Mouse (Mus musculus) CH12.LX (cell line): ENCODE data around the gene Chrm3. TPM values are rescaled to one million over a fixed set of nuclear protein-coding genes. Genes with fewer than 3 reads are reported as not detected.

ENCODE experiments used
- DNase-seq: peaks from one replicate; pipeline ENCODE4 v3.0.0-alpha.2; 2013; ENCODE audit errors: extremely low read depth
- H3K27ac ChIP-seq: 2 replicates; pipeline ENCODE4 v1.5.1; 2012; ENCODE audit warnings: low read depth, mild to moderate bottlenecking, control low read depth, moderate library complexity; ENCODE audit not compliant: insufficient read depth
- H3K27me3 ChIP-seq: replicated peaks from 2 replicates; pipeline ENCODE3; 2012; ENCODE audit warnings: inconsistent platforms
- H3K36me3 ChIP-seq, 2 experiments: replicated peaks in 1 of 2; 2 replicates each; pipeline versions ENCODE3 to v1.6.1; 2012; ENCODE audit warnings: inconsistent platforms in 1 of 2, low read length in 1 of 2, mild to moderate bottlenecking in 1 of 2, mixed read lengths in 1 of 2, moderate library complexity in 1 of 2; ENCODE audit not compliant: control insufficient read depth in 1 of 2, insufficient read depth in 1 of 2
- H3K4me1 ChIP-seq, 2 experiments: 2 replicates each; pipeline ENCODE4 v1.6.1; 2012; ENCODE audit warnings: inconsistent platforms in 1 of 2, moderate library complexity in 1 of 2; ENCODE audit not compliant: insufficient read depth in 2 of 2, control insufficient read depth in 1 of 2
- H3K4me2 ChIP-seq: 2 replicates; pipeline ENCODE4 v1.6.1; 2012; ENCODE audit warnings: low read depth, mild to moderate bottlenecking, control low read depth; ENCODE audit not compliant: poor library complexity, insufficient read depth, severe bottlenecking
- H3K4me3 ChIP-seq, 3 experiments: fragments of 150-350 bp in 1 of 3; sonication (generic) in 1 of 3; replicated peaks in 1 of 3; 2 replicates each; pipeline versions ENCODE3 to v1.5.1; 2011 to 2012; ENCODE audit warnings: low read depth in 2 of 3, low read length in 2 of 3, mild to moderate bottlenecking in 2 of 3, moderate library complexity in 2 of 3, control low read depth in 1 of 3, improper control_type of control experiment in 1 of 3, inconsistent platforms in 1 of 3, mixed read lengths in 1 of 3; ENCODE audit not compliant: poor library complexity in 1 of 3
- H3K79me2 ChIP-seq: replicated peaks from 2 replicates; pipeline ENCODE4 v1.6.1; 2012; ENCODE audit warnings: mild to moderate bottlenecking, moderate library complexity; ENCODE audit not compliant: control insufficient read depth, poor library complexity, insufficient read depth, severe bottlenecking; ENCODE audit errors: extremely low read depth
- H3K9ac ChIP-seq: 2 replicates; pipeline ENCODE4 v1.6.1; 2012; ENCODE audit warnings: low read depth, mild to moderate bottlenecking, control low read depth, moderate library complexity; ENCODE audit not compliant: insufficient read depth
- H3K9me3 ChIP-seq: replicated peaks from 2 replicates; pipeline ENCODE3; 2012; ENCODE audit warnings: low read length, inconsistent platforms, mixed read lengths
- CHD1 ChIP-seq: IDR thresholded peaks from 2 replicates; pipeline ENCODE4 v1.6.1; 2012; ENCODE audit warnings: low read depth, low read length, improper control_type of control experiment, inconsistent platforms
- CTCF ChIP-seq, 2 experiments: IDR thresholded peaks in 1 of 2; conservative IDR thresholded peaks in 1 of 2; 2 replicates each; pipeline ENCODE4 v1.5.1; 2011 to 2012; ENCODE audit warnings: low read depth in 2 of 2, low read length in 2 of 2, improper control_type of control experiment in 1 of 2, inconsistent platforms in 1 of 2, mild to moderate bottlenecking in 1 of 2, moderate library complexity in 1 of 2
- HCFC1 ChIP-seq: IDR thresholded peaks from 2 replicates; pipeline ENCODE4 v1.6.1; 2012; ENCODE audit warnings: low read depth, mild to moderate bottlenecking, inconsistent platforms, low read length, improper control_type of control experiment
- JUN ChIP-seq: IDR thresholded peaks from 2 replicates; pipeline ENCODE4 v1.6.1; 2011; ENCODE audit warnings: low read depth, mild to moderate bottlenecking, low read length, improper control_type of control experiment, moderate library complexity; ENCODE audit not compliant: insufficient read depth
- KAT2A ChIP-seq: IDR thresholded peaks from 2 replicates; pipeline ENCODE4 v1.6.1; 2012; ENCODE audit warnings: low read length, improper control_type of control experiment, inconsistent platforms; ENCODE audit not compliant: insufficient replicate concordance
- MEF2A ChIP-seq: IDR thresholded peaks from 2 replicates; pipeline ENCODE4 v1.6.1; 2014; ENCODE audit warnings: low read depth, mild to moderate bottlenecking, inconsistent platforms, low read length, improper control_type of control experiment, borderline replicate concordance
- MXI1 ChIP-seq: IDR thresholded peaks from 2 replicates; pipeline ENCODE4 v1.6.1; 2011; ENCODE audit warnings: mild to moderate bottlenecking, low read depth, low read length, improper control_type of control experiment
- MYC ChIP-seq: IDR thresholded peaks from 2 replicates; pipeline ENCODE4 v1.6.1; 2011; ENCODE audit warnings: low read depth, mild to moderate bottlenecking, improper control_type of control experiment, low read length
- NELFE ChIP-seq: IDR thresholded peaks from 2 replicates; pipeline ENCODE4 v1.6.1; 2011; ENCODE audit warnings: low read depth, low read length, improper control_type of control experiment
- RAD21 ChIP-seq: IDR thresholded peaks from 2 replicates; pipeline ENCODE4 v1.6.1; 2011; ENCODE audit warnings: low read depth, mild to moderate bottlenecking, low read length, improper control_type of control experiment, moderate library complexity
- RCOR1 ChIP-seq: conservative IDR thresholded peaks from 2 replicates; pipeline ENCODE4 v1.6.1; 2012; ENCODE audit warnings: low read depth, mild to moderate bottlenecking, inconsistent platforms, low read length, improper control_type of control experiment
- TBP ChIP-seq: conservative IDR thresholded peaks from 2 replicates; pipeline ENCODE4 v1.6.1; 2011; ENCODE audit warnings: low read depth, low read length, improper control_type of control experiment
- USF1 ChIP-seq: IDR thresholded peaks from 2 replicates; pipeline ENCODE4 v1.6.1; 2014; ENCODE audit warnings: low read depth, mild to moderate bottlenecking, inconsistent platforms, low read length, improper control_type of control experiment
- ZC3H11A ChIP-seq: IDR thresholded peaks from 2 replicates; pipeline ENCODE4 v1.6.1; 2012; ENCODE audit warnings: low read depth, mild to moderate bottlenecking, inconsistent platforms, low read length, improper control_type of control experiment
- ZKSCAN1 ChIP-seq: IDR thresholded peaks from 2 replicates; pipeline ENCODE4 v1.6.1; 2012; ENCODE audit warnings: low read depth, inconsistent platforms, low read length, improper control_type of control experiment, borderline replicate concordance
- ZMIZ1 ChIP-seq: IDR thresholded peaks from 2 replicates; pipeline ENCODE4 v1.6.1; 2012; ENCODE audit warnings: low read depth, mild to moderate bottlenecking, inconsistent platforms, low read length, improper control_type of control experiment
- dilution Hi-C: fragments of 300-500 bp; cut with MboI; formaldehyde crosslinking; loops from 2 replicates; pipeline ENCODE4 v1.14.3; 2020; ENCODE audit warnings: low sequenced_read_pairs; ENCODE audit not compliant: extremely low pct_unique_long_range_greater_than_20kb, extremely low pct_ligation_motif_present
- in situ Hi-C: fragments of 300-500 bp; cut with MboI; formaldehyde crosslinking; loops from 3 replicates; pipeline ENCODE4 v1.14.3; 2019; ENCODE audit warnings: low sequenced_read_pairs, low pct_ligation_motif_present, low pct_unique_long_range_greater_than_20kb, mixed read lengths
- polyA plus RNA-seq: library from polyadenylated mRNA; unstranded; fragments of >175 nt; gene quantifications from 2 replicates; pipeline ENCODE4 v1.2.1, GENCODE M21; 2012; ENCODE audit warnings: low read depth; ENCODE audit not compliant: insufficient read length
- total RNA-seq, 2 experiments: library from RNA; depleted of rRNA; stranded (reverse); fragments of 300-350 nt in 1 of 2; fragments of >200 nt in 1 of 2; gene quantifications; 2 replicates each; pipeline ENCODE4 v1.2.3; 2012 to 2014

The Chrm3 gene
- total and polyA plus RNA-seq, 3 experiments: not detected

DNA sequence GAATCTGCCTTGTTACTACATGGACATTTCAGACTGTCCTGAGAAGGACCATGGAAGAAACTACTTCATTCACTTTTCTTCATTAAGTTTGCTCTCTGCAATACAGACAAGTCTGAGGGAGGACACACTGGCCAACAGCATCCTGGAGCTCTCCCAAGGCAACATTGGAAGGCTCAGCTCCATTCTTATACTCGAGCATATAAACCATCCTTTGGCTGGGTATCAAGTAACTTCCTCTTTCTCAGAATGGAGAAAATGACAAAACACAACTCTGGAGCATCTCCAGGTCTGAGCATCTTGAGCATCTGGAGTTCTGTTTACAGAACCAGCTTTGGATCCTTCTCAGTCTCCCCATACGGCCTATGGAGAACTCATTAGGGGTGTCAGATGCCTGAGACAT is 170.8 kb downstream of the Chrm3 start:
- H3K9ac ChIP-seq: no peak overlapping the region
- no peak overlapping the region for H3K27ac ChIP-seq
- H3K4me1 ChIP-seq: peaks cover 5 to 14% of the 10 kb centered on the region in 2 experiments; a peak in 3 of 4 replicates
- in situ Hi-C loops: no loop called here
- no peak overlapping the region for H3K4me2 ChIP-seq
- no peaks in the 10 kb centered on the region for H3K27me3 ChIP-seq
- H3K36me3 ChIP-seq: no peaks in the 10 kb centered on the region
- H3K4me3 ChIP-seq: no peak overlapping the region
- TF ChIP-seq ZMIZ1: no peak
- no peak for TF ChIP-seq ZKSCAN1
- no peak for TF ChIP-seq MYC
- TF ChIP-seq CHD1: no peak
- no peak for TF ChIP-seq RAD21
- dilution Hi-C loops: no loop called here
- no peak for DNase-seq
- no peaks in the 10 kb centered on the region for H3K9me3 ChIP-seq
- H3K79me2 ChIP-seq: no peaks in the 10 kb centered on the region

DNA sequence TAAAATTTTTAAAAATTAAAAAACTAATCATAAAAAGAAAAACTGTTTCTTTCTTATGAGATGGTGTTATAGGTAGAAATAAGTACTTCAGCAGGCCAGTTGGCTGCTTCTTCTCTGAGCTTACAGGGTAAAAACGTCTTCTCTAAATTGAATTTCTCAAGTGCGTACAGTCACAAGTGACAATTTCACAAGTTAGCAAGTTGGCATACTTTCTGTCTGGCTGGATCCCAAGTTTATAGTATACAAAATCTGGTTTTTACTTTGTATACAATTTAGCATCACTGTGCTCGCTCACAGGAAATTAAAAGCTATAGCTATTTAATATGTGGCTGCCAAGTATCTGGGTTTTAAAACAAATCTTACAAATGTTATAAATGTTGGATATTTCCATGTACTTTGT is 172.7 kb downstream of the Chrm3 start:
- dilution Hi-C loops: no loop called here
- no peak overlapping the region for H3K4me2 ChIP-seq
- no peak for TF ChIP-seq TBP
- no peak for TF ChIP-seq JUN
- no peak for TF ChIP-seq USF1
- TF ChIP-seq MXI1: no peak
- TF ChIP-seq KAT2A: no peak
- TF ChIP-seq MEF2A: no peak
- no peak for TF ChIP-seq ZKSCAN1
- no peak for TF ChIP-seq MYC

DNA sequence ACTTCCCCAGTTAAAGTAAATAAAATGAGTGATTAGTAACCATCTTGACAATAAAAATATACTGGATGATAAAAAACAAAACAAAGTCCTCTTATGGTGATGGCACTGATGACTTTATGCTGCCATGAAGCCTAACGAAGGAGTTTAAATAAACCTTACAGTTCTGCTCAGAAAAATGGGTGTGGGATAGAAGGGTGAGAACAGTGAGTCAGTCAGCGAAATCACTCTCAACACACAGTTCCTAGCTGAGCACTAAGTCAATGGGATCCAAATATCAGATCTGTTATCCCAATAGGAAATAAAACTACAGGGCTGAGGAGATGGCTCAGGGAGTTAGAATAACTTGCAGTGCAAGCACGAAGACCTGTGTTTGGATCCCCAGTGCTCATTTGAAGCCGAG is 176.8 kb downstream of the Chrm3 start:
- Histone ChIP-seq H3K4me1 (peaks cover 3 to 4% of the 10 kb centered on the region in 2 experiments; a peak in 2 of 4 replicates), H3K27me3 (no peaks in the 10 kb centered on the region), H3K27ac (no peak overlapping the region), H3K36me3 (no peaks in the 10 kb centered on the region), H3K9ac (no peak overlapping the region), H3K4me3 (no peak overlapping the region), H3K79me2 (no peaks in the 10 kb centered on the region), H3K4me2 (no peak overlapping the region)
- dilution Hi-C loops (no loop called here), in situ Hi-C loops (no loop called here)
- DNase-seq: no peak
- no peak for TF ChIP-seq RCOR1
- no peak for TF ChIP-seq ZC3H11A
- TF ChIP-seq HCFC1: no peak
- no peak for TF ChIP-seq CTCF (conservative IDR thresholded peaks at IDR 0.05 in 1 of 2, IDR thresholded peaks at IDR 0.05 in 1 of 2; ENCODE audit: low read depth in 2 of 2, low read length in 2 of 2)
- TF ChIP-seq NELFE: no peak
- TF ChIP-seq, all 38 proteins: peak for 0
- no peaks in the 10 kb centered on the region for H3K9me3 ChIP-seq

More for the DNA sequence above, 172.7 kb downstream of the Chrm3 start:
- peaks cover 0 to under 1% of the 10 kb centered on the region in 2 experiments; a peak in 1 of 4 replicates for H3K4me1 ChIP-seq
- in situ Hi-C loops: no loop called here
- H3K27me3 ChIP-seq: no peaks in the 10 kb centered on the region
- H3K9me3 ChIP-seq: no peaks in the 10 kb centered on the region
- H3K4me3 ChIP-seq: no peak overlapping the region
- no peak overlapping the region for H3K27ac ChIP-seq
- no peaks in the 10 kb centered on the region for H3K79me2 ChIP-seq
- no peaks in the 10 kb centered on the region for H3K36me3 ChIP-seq
- no peak overlapping the region for H3K9ac ChIP-seq
- DNase-seq: no peak
